Mouse (Mus musculus) midbrain, embryonic 11.5 days (tissue): ENCODE data around the gene Trmt10b. TPM values are rescaled to one million over a fixed set of nuclear protein-coding genes. Genes with fewer than 3 reads are reported as not detected.
A peak's percentile ranks its signal among the peaks of the same experiment; 100 is the strongest.

Experiments used
- ATAC-seq: fragments of 200-750 bp; cut with Nextera tagmentation; 2 replicates; pipeline ENCODE4 v1.8.0; 2017; ENCODE audit warnings: moderate TSS enrichment, moderate library complexity; ENCODE audit not compliant: low FRiP score
- DNase-seq: peaks from one replicate; pipeline ENCODE4 v3.0.0; 2015; ENCODE audit warnings: low spot score; ENCODE audit errors: missing footprints
- H3K27ac ChIP-seq: fragments of 300-500 bp; sonication (generic); 2 replicates; pipeline ENCODE4 v1.5.1; 2014; ENCODE audit warnings: low read depth, low read length
- H3K27me3 ChIP-seq: fragments of 300-500 bp; sonication (generic); 2 replicates; pipeline ENCODE4 v1.6.1; 2014; ENCODE audit warnings: mild to moderate bottlenecking, low read length, moderate library complexity, mixed read lengths; ENCODE audit not compliant: control insufficient read depth, insufficient read depth
- H3K36me3 ChIP-seq: fragments of 300-500 bp; sonication (generic); 2 replicates; pipeline ENCODE4 v1.6.1; 2014; ENCODE audit warnings: mild to moderate bottlenecking, low read length, moderate library complexity, mixed read lengths; ENCODE audit not compliant: control insufficient read depth, insufficient read depth
- H3K4me1 ChIP-seq: fragments of 300-500 bp; sonication (generic); 2 replicates; pipeline ENCODE4 v1.6.1; 2014; ENCODE audit warnings: low read length; ENCODE audit not compliant: control insufficient read depth, insufficient read depth
- H3K4me2 ChIP-seq: fragments of 300-500 bp; sonication (generic); 2 replicates; pipeline ENCODE4 v1.6.1; 2014; ENCODE audit warnings: mild to moderate bottlenecking, moderate library complexity
- H3K4me3 ChIP-seq: fragments of 300-500 bp; sonication (generic); 2 replicates; pipeline ENCODE4 v1.5.1; 2014; ENCODE audit warnings: low read depth, low read length
- H3K9ac ChIP-seq: fragments of 300-500 bp; sonication (generic); 2 replicates; pipeline ENCODE4 v1.6.1; 2014; ENCODE audit warnings: low read length
- H3K9me3 ChIP-seq: fragments of 300-500 bp; sonication (generic); 2 replicates; pipeline ENCODE4 v1.6.1; 2016; ENCODE audit warnings: low read length; ENCODE audit not compliant: control insufficient read depth
- WGBS: fragments of 180-500 bp; shearing (Covaris S2); extraction: QIAGEN DNeasy Blood & Tissue Kit; methylation state at CpG from one replicate; pipeline ENCODE4 v1.1.7; 2014; 5-methylcytosine and 5-hydroxymethylcytosine counted together
- polyA plus RNA-seq: library from polyadenylated mRNA; unstranded; fragments of >200 nt; fragmentation: Nextera tagmentation; extraction: Ambion mirVana; gene quantifications from 2 replicates; pipeline ENCODE4 v1.2.1, GENCODE M21; 2014

Gene Trmt10b
- polyA plus RNA-seq, 1 experiment from 2014 or later: 20.5 TPM

DNA sequence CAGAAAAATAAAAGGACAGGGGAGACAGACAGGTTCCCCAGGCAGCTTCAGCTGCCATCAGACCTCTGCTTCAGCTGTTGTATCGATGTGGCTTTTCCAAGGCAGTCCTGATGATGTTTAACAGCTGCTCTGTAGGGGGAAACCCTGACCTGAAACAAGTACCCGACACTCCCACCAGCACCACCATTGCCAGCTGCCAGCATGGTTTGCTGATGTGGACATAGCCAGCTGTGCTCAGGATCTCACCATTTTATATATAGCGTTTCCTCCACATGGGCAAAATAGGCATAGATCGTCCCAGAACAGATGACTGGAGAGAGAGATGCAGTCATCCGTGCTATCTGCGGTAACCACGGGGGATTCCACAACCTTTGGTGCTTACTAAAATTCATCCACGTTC, 21.2 kb upstream of the Trmt10b start:
- ATAC-seq: no peak

DNA sequence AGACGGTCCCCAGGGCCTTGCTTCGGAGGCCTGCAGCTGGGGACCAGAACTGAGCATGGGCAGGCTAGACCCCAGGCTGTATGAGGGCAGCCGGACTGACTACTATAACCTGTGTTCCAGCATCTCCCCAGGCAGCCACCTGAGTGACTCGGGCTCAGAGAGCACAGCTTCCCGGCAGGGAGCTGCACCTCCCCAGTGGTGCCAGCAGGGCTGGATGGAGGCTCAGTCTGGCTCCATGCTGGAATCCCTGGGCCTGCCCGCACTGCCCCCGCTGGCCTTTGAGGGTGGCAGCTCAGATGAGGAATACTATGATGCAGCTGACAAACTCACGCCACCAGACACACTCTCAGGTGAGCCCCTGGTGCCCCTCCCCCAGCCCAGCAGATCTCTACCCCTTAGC, 17.6 kb upstream of the Trmt10b start:
- Histone ChIP-seq H3K4me3 (no peak overlapping the region), H3K27ac (no peak overlapping the region), H3K4me2 (no peak overlapping the region), H3K9me3 (no peaks in the 10 kb centered on the region), H3K36me3 (no peaks in the 10 kb centered on the region), H3K4me1 (no peaks in the 10 kb centered on the region), H3K27me3 (no peaks in the 10 kb centered on the region), H3K9ac (no peak overlapping the region)
- WGBS: 69% methylated on average over 8 of the region's 8 CpGs
- ATAC-seq: no peak
- DNase-seq: peak; percentile 79

More for the DNA sequence above, 21.2 kb upstream of the Trmt10b start:
- Histone ChIP-seq H3K4me2 (no peak overlapping the region), H3K4me1 (no peaks in the 10 kb centered on the region), H3K36me3 (no peaks in the 10 kb centered on the region), H3K27me3 (no peaks in the 10 kb centered on the region), H3K4me3 (no peak overlapping the region), H3K27ac (no peak overlapping the region), H3K9ac (no peak overlapping the region), H3K9me3 (no peaks in the 10 kb centered on the region)
- DNase-seq: peak; percentile 23
- 86% methylated on average over 8 of the region's 8 CpGs for WGBS

DNA sequence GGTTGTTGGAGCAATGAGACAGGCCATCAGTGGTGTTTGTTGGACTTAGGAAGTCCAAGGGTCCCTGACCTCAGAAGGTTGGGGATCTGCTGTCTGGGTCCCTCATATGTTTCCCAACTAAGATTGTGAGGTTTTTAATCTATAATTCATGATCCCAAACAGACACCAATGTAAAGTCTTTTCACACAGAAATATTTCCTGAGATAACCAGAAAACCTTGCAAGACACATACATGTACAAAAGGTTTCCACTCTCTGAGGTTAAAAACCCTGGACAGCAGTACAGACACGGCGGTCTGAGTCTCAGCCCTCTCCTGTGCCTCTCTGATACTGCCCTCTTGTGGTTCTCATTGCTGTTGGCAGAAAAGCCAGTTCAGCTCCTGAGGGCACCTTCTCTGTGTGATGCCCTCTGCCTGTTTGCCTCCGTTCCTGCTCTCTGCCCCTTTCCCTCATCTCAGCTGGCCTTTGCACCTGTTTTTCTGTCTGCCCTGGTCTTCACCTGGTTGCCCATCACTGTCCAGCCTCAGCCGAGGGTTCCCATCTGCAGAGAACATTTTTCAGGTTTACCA, 16.9 kb upstream of the Trmt10b start:
- ATAC-seq: peak; percentile 57; the same call in 1 of the 2 replicates
- H3K27me3 ChIP-seq: no peaks in the 10 kb centered on the region

DNA sequence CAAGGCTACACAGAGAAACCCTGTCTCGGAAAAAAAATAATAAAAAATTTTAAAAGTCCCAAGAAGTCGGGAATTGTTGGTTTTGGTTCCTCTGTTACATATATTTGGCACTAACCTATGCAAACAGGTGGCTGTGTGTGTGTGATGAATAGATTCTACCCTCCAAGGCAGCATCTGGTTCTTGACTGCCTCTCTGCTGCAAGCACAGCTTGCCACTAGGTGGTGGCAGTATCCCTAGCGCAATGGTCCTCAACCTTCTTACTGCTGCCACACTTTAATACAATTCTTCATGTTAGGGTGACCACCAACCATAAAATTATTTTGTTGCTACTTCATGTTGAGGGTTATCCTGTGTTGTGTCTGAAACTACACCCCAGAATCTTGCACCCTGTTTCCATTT, 10.6 kb upstream of the Trmt10b start:
- Histone ChIP-seq H3K9me3 (no peaks in the 10 kb centered on the region), H3K4me2 (no peak overlapping the region), H3K4me1 (no peaks in the 10 kb centered on the region), H3K27ac (no peak overlapping the region), H3K9ac (no peak overlapping the region), H3K4me3 (no peak overlapping the region), H3K27me3 (no peaks in the 10 kb centered on the region), H3K36me3 (no peaks in the 10 kb centered on the region)
- ATAC-seq (no peak), DNase-seq (no peak)
- 51% methylated on average over 3 of the region's 3 CpGs for WGBS

More for the DNA sequence above, 16.9 kb upstream of the Trmt10b start:
- WGBS: 26% methylated on average over 4 of the region's 4 CpGs
- no peaks in the 10 kb centered on the region for H3K36me3 ChIP-seq
- H3K4me1 ChIP-seq: no peaks in the 10 kb centered on the region
- no peak overlapping the region for H3K4me3 ChIP-seq
- H3K9me3 ChIP-seq: no peaks in the 10 kb centered on the region
- H3K27ac ChIP-seq: no peak overlapping the region
- no peak overlapping the region for H3K9ac ChIP-seq
- DNase-seq: peak; percentile 91
- no peak overlapping the region for H3K4me2 ChIP-seq

DNA sequence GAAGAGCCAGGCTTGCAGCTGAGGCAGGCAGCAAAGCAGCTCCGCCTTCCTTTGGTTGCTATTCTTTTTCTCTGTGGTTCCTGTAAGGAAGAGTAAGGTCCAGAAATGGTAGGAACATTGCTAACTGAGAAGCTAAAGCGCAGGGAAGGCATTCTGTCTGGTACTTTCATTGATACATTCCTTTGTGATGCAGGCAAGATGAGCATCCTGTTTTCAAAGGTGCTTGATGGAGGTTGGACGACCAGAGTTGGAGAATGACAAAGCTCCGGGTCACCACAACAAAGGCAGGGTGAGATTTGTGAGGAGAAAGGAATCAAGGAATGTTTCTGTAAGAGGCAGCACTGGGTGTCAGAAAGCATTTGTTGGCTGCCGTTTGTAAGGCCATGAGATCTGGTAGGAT, 9.0 kb upstream of the Trmt10b start:
- 73% methylated on average over 5 of the region's 5 CpGs for WGBS
- peak; percentile 0 for DNase-seq
- Histone ChIP-seq H3K27me3 (no peaks in the 10 kb centered on the region), H3K4me2 (no peak overlapping the region), H3K4me1 (no peaks in the 10 kb centered on the region), H3K27ac (no peak overlapping the region), H3K36me3 (no peaks in the 10 kb centered on the region), H3K9me3 (no peaks in the 10 kb centered on the region), H3K9ac (no peak overlapping the region), H3K4me3 (no peak overlapping the region)
- ATAC-seq: no peak

DNA sequence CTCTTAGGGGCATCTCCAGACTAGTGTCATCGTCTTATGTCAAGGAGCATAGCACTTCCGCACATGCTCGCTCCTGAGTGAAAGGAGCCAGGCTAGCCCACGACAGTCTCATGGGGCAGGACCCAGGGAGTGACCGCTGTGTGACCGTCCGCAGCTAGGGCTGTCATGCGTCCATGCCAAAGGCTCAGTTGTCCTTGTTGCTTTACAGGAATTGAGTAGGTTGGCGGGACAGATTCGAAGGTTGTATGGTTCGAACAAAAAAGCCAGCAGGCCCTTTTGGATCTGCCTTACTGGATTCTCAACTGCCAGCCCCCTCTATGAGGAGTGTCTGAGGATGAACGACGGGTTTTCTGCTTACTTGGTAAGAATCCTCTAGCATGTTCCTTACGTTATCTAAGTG, 8.6 kb downstream of the Trmt10b start:
- DNase-seq: no peak
- no peak overlapping the region for H3K9ac ChIP-seq
- no peak overlapping the region for H3K4me3 ChIP-seq
- no peak for ATAC-seq
- H3K9me3 ChIP-seq: no peaks in the 10 kb centered on the region
- H3K27me3 ChIP-seq: no peaks in the 10 kb centered on the region
- H3K27ac ChIP-seq: no peak overlapping the region
- no peak overlapping the region for H3K4me2 ChIP-seq
- 96% methylated on average over 14 of the region's 14 CpGs for WGBS
- no peaks in the 10 kb centered on the region for H3K4me1 ChIP-seq
- peaks cover 14% of the 10 kb centered on the region; the same call in 1 of the 2 replicates for H3K36me3 ChIP-seq

DNA sequence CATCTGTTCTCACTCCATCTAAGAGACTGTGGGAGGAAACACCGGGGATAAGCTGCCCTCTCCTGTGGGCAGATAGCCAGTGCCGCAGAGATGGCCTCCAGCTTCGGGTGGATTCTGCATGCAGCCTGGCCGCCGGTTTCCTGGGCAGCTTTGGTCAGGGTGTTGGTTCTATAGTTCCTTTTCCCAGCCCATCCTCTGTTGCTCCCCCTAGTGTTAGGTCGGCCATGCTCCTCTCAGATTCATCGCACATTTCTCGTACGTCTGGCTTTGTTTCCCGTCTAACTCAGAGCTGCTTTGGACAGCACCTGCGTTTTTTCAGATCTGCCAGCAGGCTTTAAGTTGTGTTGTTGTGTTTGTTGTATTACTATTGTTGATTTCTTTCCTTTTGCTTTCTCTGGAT, 11.1 kb downstream of the Trmt10b start:
- no peak overlapping the region for H3K27ac ChIP-seq
- ATAC-seq (no peak), DNase-seq (peak; percentile 88)
- no peak overlapping the region for H3K4me3 ChIP-seq
- H3K36me3 ChIP-seq: peaks cover 14% of the 10 kb centered on the region; the same call in 1 of the 2 replicates
- no peaks in the 10 kb centered on the region for H3K9me3 ChIP-seq
- no peaks in the 10 kb centered on the region for H3K27me3 ChIP-seq
- no peaks in the 10 kb centered on the region for H3K4me1 ChIP-seq
- WGBS: 34% methylated on average over 11 of the region's 11 CpGs
- H3K4me2 ChIP-seq: no peak overlapping the region
- no peak overlapping the region for H3K9ac ChIP-seq

DNA sequence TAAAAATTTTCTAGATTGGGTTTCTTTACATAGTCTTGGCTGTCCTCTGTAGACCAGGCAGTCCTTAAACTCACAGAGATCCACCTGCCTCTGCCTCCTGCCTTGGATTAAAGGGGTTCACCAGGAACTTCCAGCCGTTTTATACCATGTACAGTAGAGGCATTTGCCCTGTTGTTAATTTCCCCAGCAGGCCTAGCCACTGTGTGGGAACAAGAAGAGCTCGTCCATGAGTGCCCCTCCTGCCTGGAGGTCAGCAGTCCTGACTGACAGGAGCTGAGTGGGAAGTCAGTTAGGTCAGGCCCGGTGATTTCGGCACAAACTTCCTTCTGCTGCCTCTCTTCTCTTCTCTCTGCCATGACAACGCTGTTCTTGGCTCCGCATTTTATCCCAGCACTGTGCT, 11.7 kb downstream of the Trmt10b start:
- Histone ChIP-seq H3K4me1 (no peaks in the 10 kb centered on the region), H3K4me3 (no peak overlapping the region), H3K9me3 (no peaks in the 10 kb centered on the region), H3K27me3 (no peaks in the 10 kb centered on the region), H3K4me2 (no peak overlapping the region), H3K36me3 (peaks cover 14% of the 10 kb centered on the region; the same call in 1 of the 2 replicates), H3K27ac (no peak overlapping the region), H3K9ac (no peak overlapping the region)
- DNase-seq: no peak
- WGBS: 86% methylated on average over 6 of the region's 6 CpGs
- ATAC-seq: no peak

DNA sequence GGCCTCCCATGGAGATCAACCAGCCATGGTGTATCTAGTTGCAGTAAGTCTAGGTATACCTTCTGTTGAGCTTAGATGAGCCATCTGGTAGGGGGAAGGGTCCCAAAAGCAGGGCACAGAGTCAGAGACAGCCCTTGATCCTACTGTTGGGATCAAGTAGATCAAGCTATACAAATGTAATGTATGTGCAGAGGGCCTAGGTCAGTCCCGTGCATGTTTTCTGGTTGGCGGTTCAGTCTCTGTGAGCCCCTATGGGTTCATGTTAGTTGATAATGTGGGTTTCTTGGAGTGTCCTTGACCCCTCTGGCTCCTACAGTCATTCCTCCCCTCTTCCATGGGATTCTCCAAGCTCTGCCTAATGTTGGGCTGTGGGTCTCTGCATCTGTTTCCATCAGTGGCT, 14.1 kb downstream of the Trmt10b start:
- no peak overlapping the region for H3K9ac ChIP-seq
- no peak overlapping the region for H3K27ac ChIP-seq
- no peak for ATAC-seq
- H3K4me2 ChIP-seq: no peak overlapping the region
- H3K27me3 ChIP-seq: no peaks in the 10 kb centered on the region
- WGBS: 98% methylated on average over 2 of the region's 2 CpGs
- no peak overlapping the region for H3K4me3 ChIP-seq
- H3K4me1 ChIP-seq: no peaks in the 10 kb centered on the region
- peaks cover 8% of the 10 kb centered on the region; the same call in 1 of the 2 replicates for H3K36me3 ChIP-seq
- DNase-seq: no peak
- no peaks in the 10 kb centered on the region for H3K9me3 ChIP-seq
